Comparison of ENCODE assay signal across 8 mouse cellular contexts in genomic region chr6:124738511-124739023, GRCm38 (mm10). TPM values are rescaled to one million over a fixed set of nuclear protein-coding genes. Genes with fewer than 3 reads are reported as not detected.
A peak's percentile ranks its signal among the peaks of the same experiment; 100 is the strongest.
DNase-seq lines count a peak whose midpoint lies in the region; ATAC-seq lines count a peak whose summit lies in the region.

Ptpn6 (minus strand) TSS chr6:124738714.

- peaks cover 9 to 22% of the 10 kb centered on the region in 2 experiments for H3K4me1 ChIP-seq in heart, embryonic 14.5 days (ENCODE audit: control insufficient read depth in 2 of 2, insufficient read depth in 2 of 2, low read length in 2 of 2)
- peaks cover 8% of the 10 kb centered on the region; the same call in 1 of the 2 replicates for H3K4me1 ChIP-seq in brown adipose tissue, adult 24 weeks (ENCODE audit: control insufficient read depth, insufficient read depth, insufficient read length, low read length)
- H3K4me1 ChIP-seq in hindbrain, embryonic 13.5 days (replicated peaks): peaks cover 30% of the 10 kb centered on the region
- peaks cover 29% of the 10 kb centered on the region for H3K4me1 ChIP-seq in limb, embryonic 15.5 days
- H3K4me1 ChIP-seq in midbrain, embryonic 13.5 days (replicated peaks): peaks cover 29% of the 10 kb centered on the region

- H3K4me3 ChIP-seq in heart, embryonic 14.5 days (ENCODE audit: control insufficient read depth in 1 of 2, insufficient read depth in 1 of 2, low read depth in 1 of 2, low read length in 2 of 2): no peak within 1 kb of the TSS
- H3K4me3 ChIP-seq in brown adipose tissue, adult 24 weeks (ENCODE audit: insufficient read depth, low read depth, low read length): no peak within 1 kb of the TSS
- peak within 1 kb of the TSS; percentile 70 for H3K4me3 ChIP-seq in hindbrain, embryonic 13.5 days
- H3K4me3 ChIP-seq in limb, embryonic 15.5 days: no peak within 1 kb of the TSS; the same call in 1 of the 2 replicates
- H3K4me3 ChIP-seq in midbrain, embryonic 13.5 days (replicated peaks): no peak within 1 kb of the TSS

- H3K36me3 ChIP-seq in heart, embryonic 14.5 days (ENCODE audit: control insufficient read depth, insufficient read depth, low read length): peaks cover 16% of the 10 kb centered on the region
- peaks cover 14% of the 10 kb centered on the region for H3K36me3 ChIP-seq in hindbrain, embryonic 13.5 days
- H3K36me3 ChIP-seq in limb, embryonic 15.5 days: peaks cover 11% of the 10 kb centered on the region
- H3K36me3 ChIP-seq in midbrain, embryonic 13.5 days: peaks cover 18% of the 10 kb centered on the region

- WGBS in heart, embryonic 14.5 days: 28% methylated on average over 15 of the region's 15 CpGs
- WGBS in hindbrain, embryonic 13.5 days: 30% methylated on average over 15 of the region's 15 CpGs
- WGBS in limb, embryonic 15.5 days: 26% methylated on average over 15 of the region's 15 CpGs
- WGBS in midbrain, embryonic 13.5 days: 28% methylated on average over 15 of the region's 15 CpGs

- H3K9me3 ChIP-seq in heart, embryonic 14.5 days (ENCODE audit: control insufficient read depth, low read length): no peaks in the 10 kb centered on the region
- no peaks in the 10 kb centered on the region for H3K9me3 ChIP-seq in hindbrain, embryonic 13.5 days
- no peaks in the 10 kb centered on the region for H3K9me3 ChIP-seq in limb, embryonic 15.5 days
- no peaks in the 10 kb centered on the region for H3K9me3 ChIP-seq in midbrain, embryonic 13.5 days

- no peak for DNase-seq in heart, postnatal 25 days (ENCODE audit: low spot score)
- peak; percentile 64 to 78 for DNase-seq in urinary bladder, postnatal 36 days (ENCODE audit: low spot score in 2 of 2)
- DNase-seq in frontal cortex, postnatal 25 days (ENCODE audit: low spot score in 2 of 2): no peak

- ATAC-seq in heart, embryonic 14.5 days (ENCODE audit: insufficient number of reproducible peaks, insufficient read depth, low FRiP score, low read depth): no peak
- ATAC-seq in hindbrain, embryonic 13.5 days (ENCODE audit: low FRiP score): no peak
- no peak for ATAC-seq in limb, embryonic 15.5 days (ENCODE audit: insufficient number of reproducible peaks, low FRiP score, low TSS enrichment, low read depth)
- ATAC-seq in midbrain, embryonic 13.5 days: no peak

- intact Hi-C loops in heart, postnatal 25 days (cut with DNase I): loop anchor here (5.0 kb wide), 1 partner anchor 96 kb away; no protein-coding TSS in a partner anchor

- no peak within 1 kb of the TSS for H3K27ac ChIP-seq in heart, embryonic 14.5 days (replicated peaks in 1 of 2; ENCODE audit: control insufficient read depth in 1 of 2, insufficient read depth in 1 of 2, low read depth in 2 of 2, low read length in 2 of 2)
- H3K27ac ChIP-seq in brown adipose tissue, adult 24 weeks (replicated peaks; ENCODE audit: low read depth, low read length): no peak within 1 kb of the TSS
- peak within 1 kb of the TSS; percentile 100; the same call in 1 of the 2 replicates for H3K27ac ChIP-seq in hindbrain, embryonic 13.5 days
- H3K27ac ChIP-seq in limb, embryonic 15.5 days: peak within 1 kb of the TSS; percentile 34; the same call in 1 of the 2 replicates
- H3K27ac ChIP-seq in midbrain, embryonic 13.5 days: peak within 1 kb of the TSS; percentile 100

- H3K9ac ChIP-seq in heart, embryonic 14.5 days (ENCODE audit: low read length): peak within 1 kb of the TSS; percentile 42; the same call in 1 of the 2 replicates
- peak within 1 kb of the TSS; percentile 58 for H3K9ac ChIP-seq in hindbrain, embryonic 13.5 days
- no peak within 1 kb of the TSS for H3K9ac ChIP-seq in limb, embryonic 15.5 days
- peak within 1 kb of the TSS; percentile 41; the same call in 1 of the 2 replicates for H3K9ac ChIP-seq in midbrain, embryonic 13.5 days (replicated peaks)

- H3K27me3 ChIP-seq in heart, embryonic 14.5 days (ENCODE audit: control insufficient read depth, insufficient read depth, low read length): no peaks in the 10 kb centered on the region
- H3K27me3 ChIP-seq in hindbrain, embryonic 13.5 days: no peaks in the 10 kb centered on the region
- no peaks in the 10 kb centered on the region for H3K27me3 ChIP-seq in limb, embryonic 15.5 days
- H3K27me3 ChIP-seq in midbrain, embryonic 13.5 days: no peaks in the 10 kb centered on the region

- H3K4me2 ChIP-seq in heart, embryonic 14.5 days (ENCODE audit: low read length): 0 out of 2 replicates have a peak within 1 kb of the TSS, but pooled peaks have one; percentile 8
- H3K4me2 ChIP-seq in hindbrain, embryonic 13.5 days: peak within 1 kb of the TSS; percentile 73
- peak within 1 kb of the TSS; percentile 30 for H3K4me2 ChIP-seq in limb, embryonic 15.5 days
- H3K4me2 ChIP-seq in midbrain, embryonic 13.5 days (replicated peaks): peak within 1 kb of the TSS; percentile 78; the same call in 1 of the 2 replicates

RNA-seq across cellular contexts. Expression of gene Ptpn6, which starts in this region (rescaled TPM):
- 4.9 and 8.6 TPM in 2 replicates for polyA plus RNA-seq in heart, embryonic 14.5 days (2014; fragmentation: Nextera tagmentation; extraction: Ambion mirVana)
- 1 to 10 TPM; 4.7 TPM for total RNA-seq in heart, postnatal 25 days (2021)
- 13.5 and 14.1 TPM in 2 replicates for polyA plus RNA-seq in brown adipose tissue, adult 24 weeks (2012; ENCODE audit: insufficient read depth, insufficient read length, missing spikeins)
- 5.0 and 5.9 TPM in 2 replicates for polyA plus RNA-seq in hindbrain, embryonic 13.5 days (2015; fragmentation: Nextera tagmentation; extraction: Ambion mirVana)
- 17.4 and 17.8 TPM in 2 replicates for polyA plus RNA-seq in limb, embryonic 15.5 days (2015; fragmentation: Nextera tagmentation; extraction: Ambion mirVana)
- 3.4 and 4.1 TPM in 2 replicates for polyA plus RNA-seq in midbrain, embryonic 13.5 days (2015; fragmentation: Nextera tagmentation; extraction: Ambion mirVana)

Comparison
In these comparisons a context has a peak if more than half of its experiments do, and no peak if none do; other contexts are left out.
1. H3K27ac ChIP-seq: peak in hindbrain, embryonic 13.5 days (single experiment), limb, embryonic 15.5 days (single experiment) and midbrain, embryonic 13.5 days (single experiment); none in heart, embryonic 14.5 days (0 of 2) and brown adipose tissue, adult 24 weeks (single experiment).
2. H3K4me2 ChIP-seq: peak in every context shown above with its lines; median percentile 78 in midbrain, embryonic 13.5 days; 73 in hindbrain, embryonic 13.5 days; 30 in limb, embryonic 15.5 days; 8 in heart, embryonic 14.5 days.
3. DNase-seq: peak in urinary bladder, postnatal 36 days (2 of 2); none in heart, postnatal 25 days (single experiment) and frontal cortex, postnatal 25 days (0 of 2).